Mouse (Mus musculus): ENCODE results near the gene Actb.
"Not testable (repeated sequence)": the region's sequence is repeated elsewhere in the genome, so short reads cannot be mapped to it uniquely, and the experiment has no call there.

Gene Actb

DNA sequence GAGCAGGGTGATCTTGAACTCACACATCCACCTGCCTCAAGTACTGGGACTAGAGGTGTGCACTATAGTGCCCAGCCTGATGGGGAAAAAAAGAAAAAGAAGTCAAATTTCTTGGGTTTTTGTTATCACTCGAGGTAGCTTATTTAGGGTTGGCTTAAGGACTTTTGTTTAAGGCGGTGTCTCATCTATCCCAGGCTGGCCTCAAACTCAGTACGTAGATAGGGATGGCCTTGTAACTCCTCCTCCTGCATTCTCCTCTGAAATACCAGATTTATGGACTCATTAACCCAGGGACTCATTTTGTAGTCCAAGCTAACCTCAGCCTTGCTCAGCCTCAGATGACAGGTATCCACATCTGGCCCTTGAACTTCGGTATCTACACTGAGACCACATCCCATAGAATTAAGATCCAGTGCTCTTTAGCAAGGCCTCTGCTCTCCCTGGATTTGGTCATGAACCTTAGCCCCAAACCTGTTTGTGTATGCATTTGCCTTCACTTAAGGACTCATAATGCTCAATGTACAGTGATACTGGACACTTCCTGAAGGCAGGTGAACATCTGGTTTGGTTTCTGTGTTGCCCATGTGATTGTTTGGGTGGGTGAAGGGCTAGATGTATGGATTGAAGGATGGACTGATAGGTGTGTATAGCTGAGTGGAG lies 4.6 kb downstream of the Actb start:
- no peak for DNase-seq (ENCODE audit: low spot score in 2 of 2)

- peak in 1 of 2 experiments; percentile 63 for DNase-seq (ENCODE audit: low spot score in 2 of 2)
Measured at GRCm38 (mm10) chr5:142901355-142901802, 5.2 kb downstream of the Actb start.

- peak in 1 of 2 experiments; percentile 58 for DNase-seq (ENCODE audit: low spot score in 2 of 2)
Measured at GRCm38 (mm10) chr5:142900651-142901050, 5.9 kb downstream of the Actb start.

DNA sequence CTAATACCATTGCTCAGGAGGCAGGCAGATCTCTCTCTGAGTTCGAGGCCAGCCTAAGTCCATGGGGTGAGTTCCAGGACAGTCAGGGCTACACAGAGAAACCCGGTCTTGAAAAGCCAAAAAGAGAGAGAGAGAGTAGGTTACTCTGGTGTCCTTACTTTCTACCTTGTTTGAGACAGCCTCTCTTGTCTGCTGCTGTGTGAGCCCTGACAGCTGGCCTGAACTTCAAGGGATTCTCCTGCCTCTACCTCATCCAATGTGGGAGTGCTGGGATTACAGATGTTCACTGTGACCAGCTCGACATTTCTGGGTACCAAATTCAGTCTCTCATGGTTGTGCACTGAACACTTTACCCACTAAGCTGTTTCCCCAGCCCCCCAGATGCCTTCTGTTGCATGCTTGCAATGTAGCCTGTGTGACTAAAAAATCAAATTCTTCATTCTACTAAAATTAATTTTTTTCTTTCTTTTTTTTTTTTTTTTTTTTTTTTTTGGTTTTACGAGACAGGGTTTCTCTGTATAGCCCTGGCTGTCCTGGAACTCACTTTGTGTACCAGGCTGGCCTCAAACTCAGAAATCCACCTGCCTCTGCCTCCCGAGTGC lies 6.5 kb downstream of the Actb start:
- DNase-seq (ENCODE audit: low spot score in 2 of 2): no peak

DNA sequence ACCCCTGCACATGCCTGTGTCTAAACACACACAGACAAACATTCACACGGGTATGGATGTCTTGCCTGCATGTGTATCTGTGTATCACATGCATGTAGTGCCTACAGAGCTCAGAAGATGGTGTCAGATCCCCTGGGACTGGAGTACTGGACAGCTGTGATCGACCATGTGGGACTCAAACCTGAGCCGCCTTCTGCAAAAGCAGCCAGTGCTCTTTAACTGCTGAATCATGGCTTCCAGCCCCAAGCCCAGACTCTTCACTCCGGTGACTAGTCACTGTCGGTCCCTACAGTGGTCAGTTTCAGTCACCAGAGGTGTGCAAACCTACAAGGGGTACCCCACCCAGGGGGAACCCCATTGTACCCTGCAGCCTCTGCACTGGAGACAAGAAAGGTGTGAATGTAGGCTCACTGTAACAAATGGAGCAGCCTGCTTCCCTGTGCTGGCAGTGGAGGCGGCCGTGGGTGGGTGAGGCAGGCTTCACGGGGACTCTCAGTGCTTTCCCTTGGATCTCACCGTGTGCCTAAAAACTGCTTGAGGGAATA lies 7.4 kb downstream of the Actb start:
- peak; percentile 72 to 74 for DNase-seq (ENCODE audit: low spot score in 2 of 2)

DNA sequence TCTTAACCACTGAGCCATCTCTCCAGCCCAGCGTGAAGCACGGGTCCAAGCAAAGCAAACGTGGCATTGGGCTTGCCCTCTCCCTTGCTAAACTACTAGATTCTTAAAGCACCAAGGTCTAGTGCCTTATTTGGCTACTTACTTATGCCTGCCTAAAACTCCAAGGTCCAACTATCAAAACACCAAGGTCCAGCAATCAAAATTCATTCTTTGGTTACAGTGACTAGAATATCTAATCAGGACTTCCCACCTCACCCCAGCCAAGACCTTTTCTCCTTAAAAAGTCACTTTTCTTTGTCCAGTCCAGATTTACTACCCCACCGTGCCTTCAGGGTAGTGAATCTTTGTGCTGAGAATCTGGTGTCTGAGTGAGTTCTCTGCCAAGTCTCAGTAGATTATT lies 8.2 kb downstream of the Actb start:
- no peak for DNase-seq (ENCODE audit: low spot score in 2 of 2)

DNA sequence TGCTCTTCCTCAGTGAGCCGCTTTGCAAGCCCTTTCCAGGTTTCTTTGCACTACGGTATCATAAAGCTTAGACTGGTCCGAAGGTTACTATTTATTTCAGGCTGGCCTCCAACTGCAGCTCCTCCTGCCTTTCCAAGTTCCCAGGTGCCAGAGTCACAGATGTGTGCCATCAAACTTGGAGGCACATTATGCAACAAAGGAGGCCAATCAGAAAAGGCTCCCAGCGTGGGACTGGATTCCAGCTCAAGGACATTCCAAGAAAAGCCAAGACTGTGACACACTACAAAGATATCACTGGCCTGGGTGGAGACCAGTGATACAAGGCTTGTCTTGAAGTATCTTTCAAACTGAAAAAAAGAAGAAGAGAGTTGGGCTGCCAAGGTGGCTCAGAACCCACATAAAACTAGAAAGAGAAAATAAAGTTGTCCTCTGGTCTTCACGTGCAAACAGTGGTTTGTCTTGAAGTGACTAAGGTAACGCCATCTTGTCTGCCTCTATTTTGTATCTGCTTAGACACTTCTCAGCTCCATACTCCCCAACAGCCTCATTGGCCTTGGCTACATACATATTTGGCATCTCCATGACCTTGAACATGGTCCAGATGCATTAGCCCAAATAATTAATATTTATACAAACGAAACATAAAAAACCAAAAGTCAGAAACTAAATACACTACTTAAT lies 8.8 kb downstream of the Actb start:
- DNase-seq (ENCODE audit: low spot score in 2 of 2): no peak

- DNase-seq (ENCODE audit: low spot score in 2 of 2): no peak
Measured at GRCm38 (mm10) chr5:142896713-142897112, 9.8 kb downstream of the Actb start.

DNA sequence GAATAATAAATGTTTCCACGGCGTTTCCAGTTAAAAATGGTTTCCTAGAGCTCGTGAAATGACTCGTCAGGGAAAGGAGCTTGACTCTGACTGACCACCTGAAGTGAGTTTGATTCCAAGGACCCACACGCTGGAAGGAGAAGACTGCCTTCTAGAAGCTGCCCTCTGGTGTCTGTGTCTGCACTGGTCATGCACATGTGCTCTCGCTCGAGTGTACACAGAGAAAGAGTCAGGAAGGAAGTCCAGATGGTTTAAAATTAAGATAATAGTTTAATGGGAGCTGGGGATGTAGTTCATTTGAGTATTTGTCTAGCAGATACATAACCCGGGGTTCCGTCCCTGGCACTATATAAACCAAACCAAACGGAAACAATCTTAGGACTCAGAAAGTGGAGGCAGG lies 10.4 kb downstream of the Actb start:
- no peak for DNase-seq (ENCODE audit: low spot score in 2 of 2)

DNA sequence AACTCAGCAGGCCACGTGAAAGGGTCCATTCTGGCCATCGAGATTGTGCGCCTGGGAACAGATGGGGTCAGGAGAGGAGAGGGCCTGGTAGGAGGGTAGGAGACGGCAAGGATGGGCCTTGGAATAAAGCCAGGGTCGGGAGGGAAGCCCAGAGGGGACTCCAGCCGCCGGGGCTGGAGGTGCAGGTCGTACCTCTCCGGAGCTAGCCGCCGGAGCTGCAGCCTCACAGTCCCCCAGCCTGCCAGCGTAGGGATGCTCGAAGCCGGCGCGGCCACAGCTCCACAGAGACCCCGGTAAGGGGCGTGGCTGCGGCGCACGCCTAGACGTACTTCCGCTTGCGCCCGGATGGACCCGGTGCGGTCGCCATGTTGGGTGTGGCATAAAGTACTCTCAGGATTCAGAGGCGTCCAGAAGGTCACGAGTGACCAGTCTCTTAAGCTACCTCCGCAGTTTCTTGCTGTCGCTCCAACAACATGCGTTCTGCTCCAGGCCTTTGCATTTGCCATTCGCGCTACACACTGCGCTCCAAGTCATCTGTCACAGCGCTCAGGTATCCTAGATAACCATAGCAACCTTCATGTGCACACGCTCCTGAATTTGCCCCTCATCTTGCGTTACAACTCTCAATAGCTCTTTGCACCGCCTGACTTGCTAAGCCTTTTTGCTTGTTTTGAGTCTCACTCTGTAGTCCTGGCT lies 11.5 kb downstream of the Actb start, which contains the start of gene Fbxl18:
TSS of gene Fbxl18 (minus strand) at position 504 of the 696 bp plus-strand sequence.
- peak; percentile 93 to 94 for DNase-seq (ENCODE audit: low spot score in 2 of 2)

- no peak for DNase-seq (ENCODE audit: low spot score in 2 of 2)
Measured at GRCm38 (mm10) chr5:142891396-142891795, 15.2 kb downstream of the Actb start.

- DNase-seq (ENCODE audit: low spot score in 2 of 2): not testable (repeated sequence)
Measured at GRCm38 (mm10) chr5:142887533-142887932, 19.0 kb downstream of the Actb start.

- DNase-seq (ENCODE audit: low spot score in 2 of 2): no peak
Measured at GRCm38 (mm10) chr5:142886761-142887160, 19.8 kb downstream of the Actb start.

- no peak for DNase-seq (ENCODE audit: low spot score in 2 of 2)
Measured at GRCm38 (mm10) chr5:142886181-142886580, 20.4 kb downstream of the Actb start.

GRCm38 (mm10) chr5:142882471-142882870 lies 24.1 kb downstream of the Actb start:
- DNase-seq (ENCODE audit: low spot score in 2 of 2): no peak

GRCm38 (mm10) chr5:142881936-142882335 lies 24.6 kb downstream of the Actb start:
- DNase-seq (ENCODE audit: low spot score in 2 of 2): no peak

- DNase-seq (ENCODE audit: low spot score in 2 of 2): peak in 1 of 2 experiments; percentile 25
Measured at GRCm38 (mm10) chr5:142880806-142881516, 25.6 kb downstream of the Actb start.

- DNase-seq (ENCODE audit: low spot score in 2 of 2): peak; percentile 71 to 72
Measured at GRCm38 (mm10) chr5:142880246-142880645, 26.3 kb downstream of the Actb start.

GRCm38 (mm10) chr5:142879318-142880175 lies 27.0 kb downstream of the Actb start:
- DNase-seq (ENCODE audit: low spot score in 2 of 2): peak; percentile 81 to 89

GRCm38 (mm10) chr5:142878570-142878969 lies 28.0 kb downstream of the Actb start:
- DNase-seq (ENCODE audit: low spot score in 2 of 2): peak; percentile 80 to 82
